ENCODE assay signal across 17 mouse cellular contexts in genomic region chr4:16298466-16298865, GRCm38 (mm10).
"Had no signal": no experiment of that assay in that cellular context is flagged by ENCODE, and none has a peak within 500 bp of the region (broad histone marks: within the 10 kb centered on the region; RNA-seq: fewer than 3 reads in every experiment).

No protein-coding gene starts in this region.

- DNase-seq: forebrain, postnatal 0 days; gastrocnemius, postnatal 14 days; gastrocnemius, postnatal 36 days; heart, adult 2 months; heart, postnatal 14 days; heart, postnatal 36 days; kidney, adult 11 months; kidney, adult 2 months; kidney, adult 9 months; kidney, postnatal 14 days; kidney, postnatal 36 days; layer of hippocampus, adult 9-11 months; layer of hippocampus, postnatal 36 days; left cerebral cortex, postnatal 4 days had no signal

- ATAC-seq: forebrain, postnatal 0 days; hindbrain, postnatal 0 days; intestine, embryonic 16.5 days; liver, embryonic 12.5 days had no signal
